Mouse (Mus musculus) embryonic fibroblast, embryonic 13.5 days (primary cell): ENCODE data around the gene Exoc3l4.

Experiments
- CTCF ChIP-seq: IDR thresholded peaks from 2 replicates; pipeline ENCODE4 v1.5.1; 2011; ENCODE audit warnings: mild to moderate bottlenecking, control low read depth, low read length, moderate library complexity, borderline replicate concordance; ENCODE audit not compliant: insufficient read depth
- POLR2A ChIP-seq: IDR thresholded peaks from 2 replicates; pipeline ENCODE4 v1.6.1; 2011; ENCODE audit warnings: low read depth, mild to moderate bottlenecking, control low read depth, low read length, moderate library complexity

DNA sequence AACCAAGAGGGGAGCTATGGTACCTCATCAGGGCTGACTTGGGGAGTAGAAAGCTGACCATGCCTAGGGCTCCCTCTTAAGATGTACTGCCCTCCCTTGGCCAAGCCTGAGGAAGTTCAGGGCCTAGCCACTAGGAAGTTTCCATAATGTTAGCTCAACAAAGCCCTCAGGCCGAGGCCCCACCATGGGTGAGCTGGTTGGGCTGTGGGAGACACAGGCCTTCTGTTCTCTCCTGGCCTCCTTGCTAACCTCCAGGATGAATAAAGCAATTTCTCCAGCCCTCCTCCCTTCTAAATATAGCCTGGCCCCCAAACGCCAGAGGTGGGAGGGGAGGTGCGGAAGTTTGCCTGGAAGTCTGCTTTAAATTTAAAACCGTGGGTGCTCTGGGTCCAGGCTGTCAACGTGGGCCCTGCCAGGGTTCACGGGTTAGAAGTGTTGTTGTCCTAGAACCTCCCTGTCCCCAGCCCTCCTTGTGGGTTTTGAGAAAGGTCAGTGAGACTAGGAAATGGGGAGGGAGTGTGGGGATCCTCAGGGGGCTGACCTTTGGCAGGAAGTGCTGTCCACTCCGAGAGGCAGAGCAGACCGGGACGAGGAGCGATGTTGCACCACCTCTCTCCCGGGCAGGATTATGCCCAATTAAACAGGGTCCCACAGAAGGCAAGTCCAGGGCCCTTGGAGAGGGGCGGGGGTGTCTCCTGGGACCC, 4.1 kb upstream of the Exoc3l4 start:
- TF ChIP-seq POLR2A (0 out of 2 replicates have a peak, but pooled peaks have one; percentile 11), CTCF (no peak)
